Mouse (Mus musculus) T-cell, adult 2 months (primary cell): ENCODE measurements at regions not wholly inside any gene's neighbourhood (a gene's known extent, or its start where the extent isn't known, plus 50 kb on each side); places are given as distances from the start of the nearest gene placed in this dataset.
A peak's percentile ranks its signal among the peaks of the same experiment; 100 is the strongest.
"Not testable (repeated sequence)": the region's sequence is repeated elsewhere in the genome, so short reads cannot be mapped to it uniquely, and the experiment has no call there.

ENCODE experiments used
- DNase-seq: peaks from one replicate; pipeline ENCODE4 v3.0.0; 2022; ENCODE audit warnings: low spot score

- no peak for DNase-seq
These were observed 475.9 kb downstream of the Zfp704 start for GRCm38 (mm10) chr3:9133991-9134390.

GRCm38 (mm10) chr3:9132104-9132751, 477.7 kb downstream of the Zfp704 start:
- peak; percentile 16 for DNase-seq

DNA sequence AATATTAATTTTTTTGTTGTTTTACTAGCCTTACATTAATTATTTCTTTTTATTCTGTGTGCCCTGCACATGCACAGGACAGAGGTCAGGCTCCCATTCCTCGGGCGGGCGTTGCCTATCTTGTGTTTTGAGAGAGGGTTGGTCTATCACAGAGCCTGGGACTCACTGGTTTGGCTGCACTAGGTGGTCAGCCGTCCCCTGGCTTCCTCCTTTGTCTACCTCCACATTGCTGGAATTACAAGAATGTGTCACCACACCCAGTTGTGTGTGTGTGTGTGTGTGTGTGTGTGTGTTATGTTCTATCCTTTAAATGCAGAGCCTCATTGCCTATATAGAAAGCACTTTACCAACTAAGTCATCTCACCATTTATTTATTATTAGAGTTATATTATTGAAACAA, 478.5 kb downstream of the Zfp704 start:
- DNase-seq = no peak

DNA sequence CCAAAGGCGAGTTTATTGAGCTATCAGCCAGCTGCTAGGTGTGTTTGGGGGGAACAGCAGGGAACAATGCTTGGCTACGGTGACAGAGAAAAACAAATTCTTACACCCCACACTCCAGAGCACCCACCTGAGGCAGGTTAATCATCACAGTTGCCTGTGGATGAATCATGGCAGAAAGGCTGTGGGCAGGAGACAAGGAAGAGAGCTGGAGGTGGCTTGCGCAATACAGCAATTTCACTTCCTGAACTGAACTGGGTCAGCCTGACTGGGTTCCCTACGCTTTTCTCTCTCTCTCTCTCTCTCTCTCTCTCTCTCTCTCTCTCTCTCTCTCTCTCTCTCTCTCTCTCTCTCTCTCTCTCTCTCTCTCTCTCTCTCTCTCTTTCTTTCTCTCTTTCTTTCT, 481.5 kb downstream of the Zfp704 start:
- no peak for DNase-seq

GRCm38 (mm10) chr3:9123079-9123478, 486.8 kb downstream of the Zfp704 start:
- DNase-seq = no peak

DNA sequence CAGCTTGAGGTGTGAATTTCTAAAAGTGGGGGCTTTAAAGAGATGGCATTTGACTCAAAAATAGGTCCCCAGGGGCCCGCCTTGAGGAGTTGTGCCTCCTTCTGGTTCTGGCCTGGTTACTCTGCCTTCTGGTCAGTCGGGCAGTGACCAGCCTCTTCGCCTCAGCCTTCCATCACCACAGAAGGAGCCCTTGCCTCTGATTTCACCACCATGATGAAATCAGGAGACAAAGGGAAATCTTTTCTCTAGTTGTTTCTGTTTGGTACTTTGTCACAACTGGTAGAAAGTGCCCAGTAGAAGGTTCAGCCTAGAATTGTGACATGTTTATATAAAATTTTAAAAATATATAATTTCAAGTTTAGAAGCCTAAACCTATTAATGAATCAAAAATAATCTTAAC, 492.0 kb downstream of the Zfp704 start:
- DNase-seq = no peak

DNA sequence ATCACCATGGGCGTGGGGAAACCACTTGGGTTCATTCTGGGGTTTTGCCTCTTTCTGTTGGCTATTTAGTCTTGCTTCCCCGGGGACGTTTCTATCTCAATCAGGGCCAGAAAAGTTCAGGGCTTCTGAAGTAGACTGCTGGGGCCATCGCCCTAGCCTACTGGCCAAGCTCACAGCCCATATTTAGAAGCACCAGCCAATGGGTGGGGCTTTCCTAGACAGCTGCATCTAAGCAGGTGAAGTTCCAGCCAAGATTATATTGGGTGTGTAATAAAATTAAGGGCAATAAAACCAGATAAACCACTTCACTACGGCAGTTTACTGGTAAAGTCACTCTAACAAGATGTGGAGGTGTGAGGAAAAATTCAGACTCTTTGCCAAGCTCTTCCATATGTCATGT, 496.5 kb downstream of the Zfp704 start:
- DNase-seq = no peak

DNA sequence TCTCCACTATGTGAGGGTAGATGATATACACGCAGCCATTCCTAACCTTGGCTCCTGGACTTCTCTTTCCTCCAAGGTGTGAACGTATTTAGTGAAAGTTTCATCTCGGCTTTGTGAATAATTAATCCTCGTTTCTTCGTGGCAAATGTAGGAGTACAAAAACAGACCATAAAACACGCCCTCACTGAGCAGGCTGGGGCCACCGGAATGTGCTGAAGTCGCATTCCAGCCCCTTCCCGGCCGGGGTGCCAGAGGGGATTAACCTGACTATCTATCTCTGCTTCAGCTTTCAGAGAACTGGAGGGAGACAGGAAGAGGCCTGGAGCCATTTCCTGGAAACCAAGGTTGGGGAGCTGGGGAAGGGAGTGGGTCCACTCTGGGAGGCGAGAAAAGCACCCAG, 499.1 kb downstream of the Zfp704 start:
- DNase-seq = no peak

GRCm38 (mm10) chr3:9109991-9110390, 499.9 kb downstream of the Zfp704 start:
- DNase-seq = no peak

GRCm38 (mm10) chr3:9109485-9109884, 500.4 kb downstream of the Zfp704 start:
- no peak for DNase-seq

GRCm38 (mm10) chr3:9107766-9108410, 502.0 kb downstream of the Zfp704 start:
- DNase-seq = no peak

- no peak for DNase-seq
These were observed 504.5 kb downstream of the Zfp704 start for GRCm38 (mm10) chr3:9105191-9105926.

GRCm38 (mm10) chr3:9103456-9103855, 506.4 kb downstream of the Zfp704 start:
- no peak for DNase-seq

DNA sequence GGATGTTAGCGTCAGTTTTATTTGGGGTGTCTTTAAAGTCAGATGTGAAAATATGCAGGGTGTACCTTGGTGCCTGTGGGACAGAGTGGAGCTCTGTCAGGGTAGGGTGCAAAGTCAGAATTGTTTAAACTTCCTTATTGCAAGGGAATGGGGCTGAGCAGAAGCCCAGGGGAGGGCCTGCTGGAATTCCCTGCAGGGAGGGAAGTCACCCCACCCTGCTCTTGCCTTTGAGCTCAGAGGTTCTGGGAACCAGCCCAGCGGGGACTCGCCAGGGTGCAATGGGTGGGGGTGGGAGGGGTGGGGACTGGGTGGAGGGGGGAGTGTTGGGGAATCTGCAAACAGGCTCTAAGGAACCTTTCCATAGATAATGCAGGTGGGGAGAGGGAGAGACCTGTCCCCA, 508.6 kb downstream of the Zfp704 start:
- DNase-seq = no peak

GRCm38 (mm10) chr3:9100761-9101160, 509.1 kb downstream of the Zfp704 start:
- DNase-seq = no peak

DNA sequence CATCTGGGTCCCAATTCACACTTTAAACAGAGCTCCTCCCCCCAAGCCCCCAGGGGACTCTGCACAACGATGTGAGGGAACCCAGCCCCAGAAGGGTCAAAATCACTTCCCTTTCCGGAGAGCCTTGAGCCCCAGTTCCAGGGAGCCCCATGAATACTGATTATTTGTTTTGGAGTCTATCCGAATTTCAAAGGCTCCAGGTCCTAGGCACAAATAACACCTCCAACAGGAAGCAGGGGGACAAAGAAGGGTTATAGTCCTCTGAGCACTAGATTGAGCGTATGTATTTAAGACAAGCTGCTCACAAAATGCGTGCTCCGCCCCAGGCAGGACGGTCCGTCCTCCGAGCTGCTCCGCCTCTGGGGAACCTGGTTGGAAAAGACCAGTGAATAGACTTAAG, 511.4 kb downstream of the Zfp704 start:
- no peak for DNase-seq

GRCm38 (mm10) chr3:9084134-9084533, 525.8 kb downstream of the Zfp704 start:
- no peak for DNase-seq

DNA sequence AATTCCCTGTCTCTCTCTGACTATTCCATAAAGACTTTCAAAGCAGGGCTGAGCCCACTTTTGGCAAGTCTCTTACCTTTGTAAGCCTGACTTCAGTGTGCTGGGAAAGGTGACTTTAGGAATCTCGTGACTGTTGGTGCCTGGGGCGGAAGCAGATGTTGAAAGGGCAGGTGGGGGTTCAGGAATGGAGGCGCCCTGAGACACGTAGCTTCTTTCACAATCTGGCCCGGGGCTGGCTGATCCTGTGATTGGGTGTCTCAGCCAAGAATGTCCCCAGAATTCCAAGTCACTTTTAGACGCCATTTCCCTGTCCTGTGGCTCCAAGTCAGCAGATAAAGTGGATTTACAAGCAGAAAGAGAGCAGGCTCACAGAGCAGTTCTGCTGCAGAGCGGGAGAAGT, 527.8 kb downstream of the Zfp704 start:
- no peak for DNase-seq

DNA sequence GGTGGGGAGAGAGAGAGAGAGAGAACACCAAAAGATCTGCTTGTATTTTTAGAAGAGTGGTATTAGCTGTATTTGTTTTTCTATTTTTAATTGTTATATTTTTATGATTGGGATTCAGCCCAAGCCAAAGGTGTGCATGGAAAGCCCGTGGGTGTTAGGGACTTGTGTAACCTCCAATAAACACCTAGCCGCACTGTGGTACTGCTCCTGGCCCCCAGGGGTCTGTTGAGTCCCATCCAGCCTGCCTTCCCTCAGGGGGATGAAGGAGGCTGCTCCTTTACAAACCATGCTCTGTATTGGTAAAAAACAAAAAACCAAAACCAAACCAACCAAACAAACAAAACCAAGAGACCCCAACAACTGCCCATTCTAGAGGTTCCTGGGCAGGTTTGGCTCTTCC, 531.7 kb downstream of the Zfp704 start:
- DNase-seq = no peak

DNA sequence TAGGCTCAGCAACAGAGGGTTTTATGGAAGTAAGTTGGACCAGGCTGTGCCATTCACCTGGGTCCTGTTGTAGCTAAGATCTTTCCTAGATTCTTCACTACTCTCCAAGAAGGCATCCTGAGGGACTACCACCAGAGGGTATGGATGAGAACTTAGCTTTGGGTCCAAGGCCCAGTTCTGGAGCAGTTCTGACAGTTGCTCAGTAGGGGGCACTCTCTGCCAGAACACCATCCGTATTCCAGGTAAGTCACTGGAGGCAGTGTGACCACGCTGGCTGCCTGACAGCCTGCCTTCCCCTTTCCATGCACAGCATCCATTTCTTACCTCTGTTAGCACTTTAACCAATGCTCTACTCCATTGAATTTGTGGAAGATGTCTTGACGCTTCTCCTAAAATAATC, 533.2 kb downstream of the Zfp704 start:
- peak; percentile 16 for DNase-seq

DNA sequence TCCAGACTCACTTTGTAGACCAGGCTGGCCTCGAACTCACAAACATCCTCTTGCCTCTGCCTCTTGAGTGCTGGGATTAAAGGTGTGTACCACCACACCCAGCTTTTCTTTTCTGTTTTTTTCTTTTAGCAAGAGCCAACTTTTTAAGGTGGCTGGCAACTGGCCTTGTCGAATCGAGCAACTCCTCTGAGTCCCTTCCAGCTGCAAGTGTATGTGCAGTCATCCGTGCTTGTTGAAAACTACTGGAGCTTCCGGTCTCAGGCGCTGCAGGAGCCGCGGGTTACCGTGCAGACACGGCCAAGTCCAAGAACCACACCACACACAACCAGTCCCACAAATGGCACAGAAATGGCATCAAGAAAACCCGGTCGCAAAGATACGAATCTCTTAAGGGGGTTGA, 537.4 kb downstream of the Zfp704 start:
- not testable (repeated sequence) for DNase-seq

- DNase-seq = peak; percentile 40
These were observed 542.8 kb downstream of the Zfp704 start for GRCm38 (mm10) chr3:9067048-9067447.

GRCm38 (mm10) chr3:9066374-9066773, 543.5 kb downstream of the Zfp704 start:
- DNase-seq = no peak
